Mouse (Mus musculus): ENCODE measurements around the gene Tgfa. TPM values are rescaled to one million over a fixed set of nuclear protein-coding genes. Genes with fewer than 3 reads are reported as not detected.

The Tgfa gene
- polyA plus RNA-seq, 1 experiment from 2014 or later: 7.8 TPM

DNA sequence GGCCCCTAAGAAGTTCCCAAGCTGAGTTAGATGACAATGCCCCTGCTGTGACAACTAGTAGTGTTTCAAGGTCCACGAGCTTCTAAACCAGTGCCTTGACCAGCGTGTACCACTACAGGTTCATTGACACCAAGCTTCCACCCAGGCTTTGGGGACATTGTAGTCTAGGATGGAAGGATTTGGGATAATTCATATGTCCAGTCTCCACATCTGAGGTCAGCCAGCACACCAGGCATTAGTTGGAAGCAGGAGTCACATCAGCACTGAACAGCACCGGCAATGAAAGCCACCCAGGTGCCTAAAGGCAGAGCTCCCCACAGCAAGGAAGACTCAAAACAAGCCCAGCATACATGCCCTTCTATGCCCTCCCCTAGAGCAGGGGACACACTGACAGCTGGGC is 4.4 kb upstream of the Tgfa start:
- ATAC-seq (ENCODE audit: insufficient number of reproducible peaks, low FRiP score, low TSS enrichment, low read depth): no peak
- H3K4me3 ChIP-seq: no peak overlapping the region
- H3K36me3 ChIP-seq: no peaks in the 10 kb centered on the region
- H3K27me3 ChIP-seq: peaks cover 25% of the 10 kb centered on the region
- H3K9me3 ChIP-seq: no peaks in the 10 kb centered on the region
- WGBS: 78% methylated on average over 3 of the region's 3 CpGs
- no peak overlapping the region for H3K27ac ChIP-seq
- peaks cover 9% of the 10 kb centered on the region for H3K4me1 ChIP-seq
- H3K9ac ChIP-seq: no peak overlapping the region
- no peak overlapping the region for H3K4me2 ChIP-seq

DNA sequence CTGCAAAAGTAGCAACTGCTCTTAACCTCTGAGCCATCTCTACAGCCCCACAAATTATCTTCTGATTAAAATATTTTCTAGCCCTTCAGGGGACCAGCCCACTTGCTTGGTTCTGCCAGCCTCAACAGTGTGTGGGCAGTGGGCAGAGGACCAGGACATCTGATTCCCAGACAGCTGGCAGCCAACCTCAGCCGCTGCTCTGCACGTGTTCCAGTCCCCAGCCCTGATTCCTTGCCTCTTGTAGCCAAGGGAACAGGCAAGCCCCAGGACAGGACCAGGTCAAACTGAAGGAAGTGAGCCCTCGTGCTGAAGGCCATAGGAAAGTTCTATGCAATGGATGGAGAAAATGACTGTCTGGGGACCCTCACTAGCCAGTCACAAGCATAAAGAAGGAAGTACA is 2.0 kb upstream of the Tgfa start:
- 57% methylated on average over 3 of the region's 3 CpGs for WGBS
- no peak for ATAC-seq (ENCODE audit: insufficient number of reproducible peaks, low FRiP score, low TSS enrichment, low read depth)
- H3K4me1 ChIP-seq: peaks cover 25% of the 10 kb centered on the region

DNA sequence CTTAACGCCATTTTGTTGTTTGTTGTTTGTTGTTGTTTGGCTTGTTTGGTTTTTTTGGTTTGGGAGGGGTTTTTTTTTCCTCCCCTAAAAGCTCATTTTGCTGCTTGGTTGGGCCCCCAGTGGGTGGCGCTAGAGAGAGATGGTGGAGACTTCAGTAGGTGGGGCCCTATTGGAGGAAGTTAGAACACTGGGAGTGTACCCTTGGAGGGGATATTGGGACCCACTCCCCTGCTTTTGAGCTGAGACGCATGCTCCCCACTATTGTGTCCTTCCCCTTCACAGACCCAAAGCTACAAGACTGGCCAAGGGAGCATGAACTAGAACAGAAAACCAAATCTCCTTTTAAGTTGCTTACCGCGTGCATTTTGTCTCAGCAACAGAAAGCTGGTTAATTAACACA is 1.1 kb upstream of the Tgfa start:
- H3K4me3 ChIP-seq: no peak overlapping the region
- peaks cover 50% of the 10 kb centered on the region for H3K27me3 ChIP-seq
- H3K9me3 ChIP-seq: no peaks in the 10 kb centered on the region
- H3K4me1 ChIP-seq: peaks cover 25% of the 10 kb centered on the region
- no peak overlapping the region for H3K27ac ChIP-seq
- 47% methylated on average over 5 of the region's 5 CpGs for WGBS
- no peaks in the 10 kb centered on the region for H3K36me3 ChIP-seq
- ATAC-seq (ENCODE audit: insufficient number of reproducible peaks, low FRiP score, low TSS enrichment, low read depth): no peak
- H3K4me2 ChIP-seq: no peak overlapping the region
- H3K9ac ChIP-seq: no peak overlapping the region

More for the DNA sequence above, 2.0 kb upstream of the Tgfa start:
- Histone ChIP-seq H3K9me3 (no peaks in the 10 kb centered on the region), H3K4me3 (no peak overlapping the region), H3K36me3 (no peaks in the 10 kb centered on the region), H3K9ac (no peak overlapping the region), H3K27ac (no peak overlapping the region), H3K4me2 (no peak overlapping the region), H3K27me3 (peaks cover 45% of the 10 kb centered on the region)

DNA sequence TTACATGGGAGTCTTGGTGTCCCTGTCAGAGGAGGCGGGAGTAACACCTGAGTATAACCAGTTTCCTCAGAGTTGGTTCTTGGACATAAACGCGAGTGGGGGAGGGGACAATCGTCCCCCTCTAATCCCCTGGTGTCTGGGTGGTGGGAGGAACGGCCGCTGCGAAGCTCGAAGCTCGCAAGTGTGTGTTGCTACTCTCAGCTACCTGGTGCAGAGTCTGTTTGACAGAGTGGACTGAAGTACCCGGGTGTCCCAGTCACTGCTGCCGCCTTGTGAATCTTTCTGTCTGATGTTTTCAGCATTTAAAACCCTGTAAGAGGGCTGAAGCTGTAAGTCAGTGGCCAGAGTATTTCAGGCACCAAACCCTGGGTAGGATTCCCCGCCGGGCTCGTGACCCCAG is 1.0 kb downstream of the Tgfa start:
- Histone ChIP-seq H3K9me3 (no peaks in the 10 kb centered on the region), H3K4me2 (peak overlapping the region; percentile 98), H3K27ac (no peak overlapping the region), H3K4me1 (peaks cover 25% of the 10 kb centered on the region), H3K4me3 (peak overlapping the region; percentile 65), H3K36me3 (no peaks in the 10 kb centered on the region), H3K27me3 (peaks cover 53% of the 10 kb centered on the region), H3K9ac (no peak overlapping the region)
- no peak for ATAC-seq (ENCODE audit: insufficient number of reproducible peaks, low FRiP score, low TSS enrichment, low read depth)
- WGBS: 3% methylated on average over 14 of the region's 14 CpGs

DNA sequence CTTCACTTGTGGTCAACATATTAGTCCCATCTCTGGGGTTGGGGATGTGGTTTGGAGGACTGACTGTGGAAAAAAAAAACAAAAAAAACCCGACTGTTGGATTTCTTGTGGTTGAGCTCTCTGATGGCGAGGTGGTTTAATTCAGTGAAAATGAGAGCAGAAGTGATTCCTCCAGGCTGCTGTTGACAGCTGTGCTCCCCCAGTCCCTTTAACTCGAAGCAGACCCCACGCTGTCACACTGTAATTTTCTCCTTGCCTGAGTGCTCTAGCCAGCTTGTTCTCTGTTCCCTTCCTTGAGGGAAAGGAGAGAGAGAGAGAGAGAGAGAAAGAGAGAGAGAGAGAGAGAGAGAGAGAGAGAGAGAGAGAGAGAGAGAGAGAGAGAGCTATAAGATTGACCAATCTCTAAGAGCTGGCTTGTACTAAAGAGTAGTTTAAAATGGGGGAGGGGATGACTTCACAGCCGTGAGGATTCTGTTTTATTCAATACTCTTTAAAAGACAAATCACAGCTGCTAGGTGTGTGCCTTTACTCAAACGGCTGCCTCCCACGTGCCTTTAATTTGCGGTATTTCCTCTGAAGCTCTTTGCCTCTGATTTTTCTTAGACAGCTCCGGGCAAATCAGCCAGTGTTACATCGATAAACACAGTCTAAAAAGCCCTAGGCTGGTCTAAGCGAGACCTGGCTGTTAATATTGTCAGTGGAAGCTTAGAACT is 2.3 kb downstream of the Tgfa start:
- 7% methylated on average over 11 of the region's 11 CpGs for WGBS
- Histone ChIP-seq H3K4me1 (peaks cover 25% of the 10 kb centered on the region), H3K36me3 (no peaks in the 10 kb centered on the region), H3K4me2 (0 out of 2 replicates have a peak overlapping the region, but pooled peaks have one; percentile 17), H3K4me3 (no peak overlapping the region), H3K27me3 (peaks cover 46% of the 10 kb centered on the region), H3K9me3 (no peaks in the 10 kb centered on the region), H3K27ac (no peak overlapping the region), H3K9ac (no peak overlapping the region)
- no peak for ATAC-seq (ENCODE audit: insufficient number of reproducible peaks, low FRiP score, low TSS enrichment, low read depth)

DNA sequence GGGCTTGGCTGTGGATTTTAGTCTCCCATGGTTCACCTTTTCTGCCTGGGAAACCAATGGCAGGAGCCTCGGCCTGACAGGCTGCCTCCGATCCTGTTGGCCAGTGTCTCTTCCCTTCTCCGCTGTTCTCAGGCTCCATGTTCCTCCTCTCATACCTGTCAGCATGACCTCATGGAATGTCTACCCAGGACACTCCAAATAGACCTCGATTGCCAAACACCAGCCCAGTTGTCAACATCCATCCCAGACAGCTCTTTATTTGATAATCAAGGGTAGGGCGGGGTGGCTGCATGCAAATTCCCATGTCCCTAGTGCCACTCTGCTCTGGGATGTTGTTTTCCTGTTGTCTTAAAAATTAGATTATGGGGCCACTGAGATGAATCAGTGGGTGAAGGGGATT is 5.9 kb downstream of the Tgfa start:
- no peaks in the 10 kb centered on the region for H3K36me3 ChIP-seq
- H3K9ac ChIP-seq: no peak overlapping the region
- peaks cover 25% of the 10 kb centered on the region for H3K27me3 ChIP-seq
- whole genome bisulfite sequencing: 82% methylated on average over 5 of the region's 5 CpGs
- peaks cover 13% of the 10 kb centered on the region for H3K4me1 ChIP-seq
- H3K4me2 ChIP-seq: no peak overlapping the region
- no peak overlapping the region for H3K27ac ChIP-seq
- no peak overlapping the region for H3K4me3 ChIP-seq
- no peak for ATAC-seq (ENCODE audit: insufficient number of reproducible peaks, low FRiP score, low TSS enrichment, low read depth)
- no peaks in the 10 kb centered on the region for H3K9me3 ChIP-seq

DNA sequence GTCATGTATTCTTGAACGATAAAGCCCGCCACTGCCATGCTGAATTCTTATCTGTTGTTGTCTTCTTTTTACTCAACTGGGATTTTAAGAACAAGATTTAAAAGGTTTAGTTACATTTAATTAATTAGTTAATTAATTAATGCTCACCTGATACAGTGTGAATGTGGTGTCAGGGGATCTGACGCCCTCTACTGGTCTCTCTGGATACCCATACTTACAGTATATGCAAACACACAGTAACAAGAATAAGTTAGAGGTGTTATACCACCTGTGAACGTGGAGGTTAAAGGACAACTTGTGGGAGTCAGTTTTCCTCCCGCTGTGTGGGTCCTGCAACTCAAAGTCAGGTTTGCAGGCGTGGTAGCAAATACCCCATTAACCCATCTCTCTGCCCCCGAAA is 8.1 kb downstream of the Tgfa start:
- no peak for ATAC-seq (ENCODE audit: insufficient number of reproducible peaks, low FRiP score, low TSS enrichment, low read depth)

DNA sequence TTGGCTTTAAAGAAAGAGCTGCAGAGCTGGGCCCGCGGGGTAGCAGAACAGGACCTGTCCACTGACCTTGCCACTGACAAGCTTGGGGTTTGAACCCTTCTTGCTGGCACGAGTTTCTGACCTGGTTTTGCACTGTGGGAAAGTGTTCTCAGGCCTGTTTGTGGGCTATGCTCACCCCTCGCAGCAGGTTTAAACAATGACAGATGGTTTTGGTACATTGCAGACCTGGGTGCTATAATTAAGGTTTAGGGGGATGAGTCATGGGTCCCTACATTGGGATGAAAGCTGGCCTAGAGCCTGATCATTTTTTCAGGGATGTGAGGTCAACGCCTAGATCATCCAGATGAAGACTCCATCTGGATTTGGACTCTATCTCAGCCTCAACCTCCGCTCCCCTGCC is 11.0 kb downstream of the Tgfa start:
- Histone ChIP-seq H3K4me1 (peaks cover 3% of the 10 kb centered on the region; the same call in 1 of the 2 replicates), H3K9me3 (no peaks in the 10 kb centered on the region), H3K27me3 (no peaks in the 10 kb centered on the region), H3K27ac (no peak overlapping the region), H3K4me2 (no peak overlapping the region), H3K9ac (no peak overlapping the region), H3K36me3 (no peaks in the 10 kb centered on the region), H3K4me3 (no peak overlapping the region)
- WGBS: 79% methylated on average over 6 of the region's 6 CpGs
- ATAC-seq (ENCODE audit: insufficient number of reproducible peaks, low FRiP score, low TSS enrichment, low read depth): no peak

More for the DNA sequence above, 8.1 kb downstream of the Tgfa start:
- Histone ChIP-seq H3K4me2 (no peak overlapping the region), H3K27me3 (peaks cover 7% of the 10 kb centered on the region), H3K9me3 (no peaks in the 10 kb centered on the region), H3K4me3 (no peak overlapping the region), H3K4me1 (no peaks in the 10 kb centered on the region), H3K36me3 (no peaks in the 10 kb centered on the region), H3K27ac (no peak overlapping the region), H3K9ac (no peak overlapping the region)
- 77% methylated on average over 7 of the region's 7 CpGs for WGBS

DNA sequence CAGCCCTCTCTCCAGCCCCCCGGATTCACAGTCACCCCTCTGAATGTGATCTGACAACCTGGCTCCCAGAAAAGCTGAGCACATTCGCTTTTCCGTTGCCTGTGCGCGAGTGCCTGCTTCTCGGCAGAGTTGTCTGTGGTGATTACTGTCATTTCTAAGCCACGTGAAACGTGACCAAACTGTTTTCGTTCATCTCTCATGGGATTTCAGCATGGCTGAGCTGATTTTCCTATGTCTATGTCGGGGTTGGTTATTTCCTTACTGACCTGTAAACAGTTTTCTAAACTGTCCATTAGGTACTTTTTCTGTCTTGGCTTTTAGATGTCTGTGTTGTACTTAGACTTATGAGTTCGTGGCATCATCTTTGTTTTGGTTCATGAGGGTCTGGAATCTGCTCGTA is 12.0 kb downstream of the Tgfa start:
- Histone ChIP-seq H3K27ac (no peak overlapping the region), H3K9ac (no peak overlapping the region), H3K4me2 (no peak overlapping the region), H3K27me3 (no peaks in the 10 kb centered on the region), H3K4me3 (no peak overlapping the region), H3K36me3 (no peaks in the 10 kb centered on the region), H3K9me3 (no peaks in the 10 kb centered on the region), H3K4me1 (peaks cover 3% of the 10 kb centered on the region; the same call in 1 of the 2 replicates)
- ATAC-seq (ENCODE audit: insufficient number of reproducible peaks, low FRiP score, low TSS enrichment, low read depth): no peak
- WGBS: 69% methylated on average over 12 of the region's 12 CpGs

DNA sequence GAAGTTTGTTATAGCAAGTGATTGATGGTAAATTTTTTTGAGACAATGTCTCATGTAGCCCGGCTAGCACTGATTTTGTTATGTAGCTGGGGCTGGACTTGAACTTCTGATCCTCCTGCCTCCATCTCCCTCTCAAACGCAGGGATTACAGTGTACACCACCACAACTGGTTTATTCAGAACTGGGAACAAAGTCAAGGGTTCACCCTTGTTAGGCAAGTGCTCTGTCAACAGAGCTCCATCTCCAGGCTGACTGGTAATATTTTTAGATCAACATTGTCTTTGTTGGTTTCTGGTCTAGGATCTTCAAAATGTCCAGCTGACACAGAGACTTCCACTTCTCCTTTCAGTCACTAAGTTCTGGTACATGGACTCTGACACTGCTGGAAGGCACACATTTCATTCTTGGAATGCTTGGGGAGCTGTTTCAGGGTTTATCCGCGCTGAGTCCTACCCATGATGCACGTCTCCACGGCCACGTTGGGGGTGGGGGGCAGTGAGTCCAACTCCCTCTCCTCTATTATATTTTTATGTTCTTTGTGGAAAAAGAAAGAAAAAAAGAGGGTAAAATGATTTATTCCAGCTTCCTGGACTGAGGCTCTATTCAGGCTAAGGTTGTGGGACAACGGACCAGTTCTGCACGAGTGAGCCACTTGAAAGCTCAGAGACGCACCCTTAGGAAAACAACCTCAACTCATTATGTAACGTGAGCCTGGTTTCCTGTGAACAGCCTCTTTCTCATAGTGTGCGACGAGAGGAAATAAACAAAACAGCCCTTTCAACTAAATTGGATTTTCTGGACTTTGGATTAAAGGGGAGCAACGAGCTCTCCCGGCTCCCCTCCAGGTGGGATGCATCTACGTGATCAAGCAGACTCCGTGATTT is 14.4 kb downstream of the Tgfa start:
- H3K27ac ChIP-seq: no peak overlapping the region
- 30% methylated on average over 17 of the region's 17 CpGs for WGBS
- H3K4me1 ChIP-seq: peaks cover 3% of the 10 kb centered on the region; the same call in 1 of the 2 replicates
- H3K4me2 ChIP-seq: no peak overlapping the region
- no peaks in the 10 kb centered on the region for H3K36me3 ChIP-seq
- no peaks in the 10 kb centered on the region for H3K27me3 ChIP-seq
- no peak overlapping the region for H3K4me3 ChIP-seq
- ATAC-seq (ENCODE audit: insufficient number of reproducible peaks, low FRiP score, low TSS enrichment, low read depth): no peak
- H3K9ac ChIP-seq: no peak overlapping the region
- H3K9me3 ChIP-seq: no peaks in the 10 kb centered on the region

DNA sequence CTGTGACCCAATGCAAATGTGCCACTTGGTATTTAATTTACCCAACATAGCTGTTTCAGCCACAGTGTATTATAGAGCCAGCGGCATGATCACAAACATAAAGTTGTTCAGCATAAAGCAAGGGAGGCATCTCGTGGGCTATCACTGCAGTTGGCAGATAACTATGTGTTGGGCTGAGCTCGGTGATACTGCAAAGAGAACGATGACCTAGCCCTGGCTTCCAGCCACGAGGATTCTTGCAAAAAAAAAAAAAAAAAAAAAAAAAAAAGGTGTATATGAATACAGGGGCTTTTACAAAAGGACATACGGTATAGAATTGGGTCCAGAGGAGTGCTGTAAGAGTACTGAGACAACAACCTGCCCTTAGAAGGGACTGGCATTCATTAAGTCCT is 15.0 kb downstream of the Tgfa start:
- WGBS: 52% methylated on average over 6 of the region's 6 CpGs
- no peak for ATAC-seq (ENCODE audit: insufficient number of reproducible peaks, low FRiP score, low TSS enrichment, low read depth)

DNA sequence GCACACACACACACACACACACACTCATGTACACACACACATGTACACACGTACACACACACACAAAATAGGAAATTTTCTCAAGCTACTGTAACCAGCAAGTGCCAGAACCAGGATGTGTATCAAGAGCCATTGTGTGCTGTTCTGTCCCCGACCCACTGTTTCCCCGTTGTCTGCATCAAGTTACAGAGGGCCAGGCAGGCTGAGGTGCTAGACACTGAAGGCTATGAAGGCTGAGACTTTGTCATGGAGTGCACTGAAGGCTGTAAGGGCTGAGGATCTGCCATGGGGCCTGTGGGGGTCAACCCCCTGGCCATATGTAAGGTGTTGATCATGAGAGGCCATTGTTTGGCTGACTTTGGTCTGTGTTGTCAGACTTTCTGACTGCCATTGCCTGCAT is 15.6 kb downstream of the Tgfa start:
- Histone ChIP-seq H3K27ac (no peak overlapping the region), H3K4me2 (no peak overlapping the region), H3K4me3 (no peak overlapping the region), H3K36me3 (no peaks in the 10 kb centered on the region), H3K9me3 (no peaks in the 10 kb centered on the region), H3K27me3 (no peaks in the 10 kb centered on the region), H3K4me1 (peaks cover 3% of the 10 kb centered on the region; the same call in 1 of the 2 replicates), H3K9ac (no peak overlapping the region)
- WGBS: 71% methylated on average over 3 of the region's 3 CpGs
- no peak for ATAC-seq (ENCODE audit: insufficient number of reproducible peaks, low FRiP score, low TSS enrichment, low read depth)

More for the DNA sequence above, 15.0 kb downstream of the Tgfa start:
- Histone ChIP-seq H3K9me3 (no peaks in the 10 kb centered on the region), H3K9ac (no peak overlapping the region), H3K27me3 (no peaks in the 10 kb centered on the region), H3K36me3 (no peaks in the 10 kb centered on the region), H3K4me1 (peaks cover 3% of the 10 kb centered on the region; the same call in 1 of the 2 replicates), H3K27ac (no peak overlapping the region), H3K4me3 (no peak overlapping the region), H3K4me2 (no peak overlapping the region)

Measured in limb, embryonic 15.5 days (tissue).